ENCODE assay signal across 17 mouse cellular contexts in genomic region chr4:106246695-106247094, GRCm38 (mm10).
DNase-seq lines count a peak whose midpoint lies in the region; ATAC-seq and TF ChIP-seq lines count a peak whose summit lies in the region.
"Had no signal": no experiment of that assay in that cellular context is flagged by ENCODE, and none has a peak within 500 bp of the region (broad histone marks: within the 10 kb centered on the region; RNA-seq: fewer than 3 reads in every experiment).

No protein-coding gene starts in this region.

- H3K27ac ChIP-seq in intestine, postnatal 0 days (ENCODE audit: low read depth, low read length), result no peak overlapping the region
- no peak overlapping the region for H3K27ac ChIP-seq in intestine, embryonic 16.5 days (ENCODE audit: low read length)
- H3K27ac ChIP-seq in stomach, postnatal 0 days (replicated peaks), result no peak overlapping the region
- H3K27ac ChIP-seq: limb, embryonic 10.5 days; macrophage; midbrain, embryonic 12.5 days had no signal

- whole genome bisulfite sequencing in intestine, postnatal 0 days, result 67% methylated on average over 2 of the region's 2 CpGs
- WGBS in intestine, embryonic 16.5 days, result 72% methylated on average over 2 of the region's 2 CpGs
- 69% methylated on average over 2 of the region's 2 CpGs for WGBS in stomach, postnatal 0 days

- H3K4me3 ChIP-seq in intestine, postnatal 0 days (ENCODE audit: low read depth, low read length), result no peak overlapping the region
- H3K4me3 ChIP-seq in intestine, embryonic 16.5 days (ENCODE audit: low read length), result no peak overlapping the region
- no peak overlapping the region for H3K4me3 ChIP-seq in stomach, postnatal 0 days (ENCODE audit: low read depth, low read length)
- H3K4me3 ChIP-seq: limb, embryonic 10.5 days; midbrain, embryonic 12.5 days; myocyte had no signal

- no peak overlapping the region for H3K9ac ChIP-seq in intestine, postnatal 0 days (ENCODE audit: low read depth, low read length)
- H3K9ac ChIP-seq in intestine, embryonic 16.5 days (ENCODE audit: low read depth, low read length), result no peak overlapping the region
- no peak overlapping the region for H3K9ac ChIP-seq in stomach, postnatal 0 days (ENCODE audit: low read length)
- H3K9ac ChIP-seq: midbrain, embryonic 12.5 days had no signal

- ATAC-seq in intestine, postnatal 0 days, result no peak
- no peak for ATAC-seq in intestine, embryonic 16.5 days
- ATAC-seq in Patski, result no peak
- no peak for ATAC-seq in stomach, postnatal 0 days (ENCODE audit: low FRiP score, low TSS enrichment)

- POLR2A ChIA-PET in Patski (lab: Charles Lee), result no interaction called here

- no peak for TF ChIP-seq EP300 in stomach, postnatal 0 days (optimal IDR thresholded peaks at IDR 0.05)

- intact Hi-C loops in gastrocnemius, postnatal 14 days (cut with DNase I; ENCODE audit: low total_unique reads), result no loop called here

- no peak overlapping the region for H3K4me2 ChIP-seq in intestine, postnatal 0 days (replicated peaks; ENCODE audit: low read depth)
- no peak overlapping the region for H3K4me2 ChIP-seq in intestine, embryonic 16.5 days (ENCODE audit: low read depth, low read length)
- H3K4me2 ChIP-seq in stomach, postnatal 0 days (replicated peaks; ENCODE audit: low read depth), result no peak overlapping the region
- H3K4me2 ChIP-seq: midbrain, embryonic 12.5 days had no signal

- CTCF ChIA-PET in Patski (lab: Charles Lee), result no interaction called here

- H3K36me3 ChIP-seq in intestine, postnatal 0 days (ENCODE audit: control insufficient read depth, insufficient read depth), result no peaks in the 10 kb centered on the region
- H3K36me3 ChIP-seq in intestine, embryonic 16.5 days (ENCODE audit: control insufficient read depth, insufficient read depth, low read length), result no peaks in the 10 kb centered on the region
- no peaks in the 10 kb centered on the region for H3K36me3 ChIP-seq in stomach, postnatal 0 days (ENCODE audit: control insufficient read depth, insufficient read depth, low read length)
- H3K36me3 ChIP-seq: limb, embryonic 10.5 days; midbrain, embryonic 12.5 days had no signal

- in situ Hi-C loops in Patski (cut with MboI; ENCODE audit: low pct_unique_long_range_greater_than_20kb), result no loop called here

- no peaks in the 10 kb centered on the region for H3K9me3 ChIP-seq in intestine, postnatal 0 days (ENCODE audit: control insufficient read depth)
- H3K9me3 ChIP-seq in intestine, embryonic 16.5 days (ENCODE audit: control insufficient read depth, low read length), result no peaks in the 10 kb centered on the region
- no peaks in the 10 kb centered on the region for H3K9me3 ChIP-seq in stomach, postnatal 0 days (ENCODE audit: control insufficient read depth, low read length)
- H3K9me3 ChIP-seq: limb, embryonic 10.5 days; midbrain, embryonic 12.5 days had no signal

- no peaks in the 10 kb centered on the region for H3K4me1 ChIP-seq in intestine, postnatal 0 days (replicated peaks; ENCODE audit: control insufficient read depth, insufficient read depth, low read length)
- H3K4me1 ChIP-seq in intestine, embryonic 16.5 days (ENCODE audit: control insufficient read depth, insufficient read depth, low read length), result no peaks in the 10 kb centered on the region
- H3K4me1 ChIP-seq in stomach, postnatal 0 days (replicated peaks; ENCODE audit: control insufficient read depth, insufficient read depth), result no peaks in the 10 kb centered on the region
- H3K4me1 ChIP-seq: limb, embryonic 10.5 days; midbrain, embryonic 12.5 days had no signal

- TF ChIP-seq CTCF in intestine, postnatal 0 days (IDR thresholded peaks at IDR 0.05; ENCODE audit: low read depth), result peak; percentile 32
- TF ChIP-seq CTCF in Patski (IDR thresholded peaks at IDR 0.05), result peak; percentile 24
- TF ChIP-seq CTCF in stomach, postnatal 0 days (IDR thresholded peaks at IDR 0.05; ENCODE audit: low read depth), result peak; percentile 33

- no peaks in the 10 kb centered on the region for H3K27me3 ChIP-seq in intestine, postnatal 0 days (replicated peaks; ENCODE audit: control insufficient read depth, insufficient read depth, low read length)
- no peaks in the 10 kb centered on the region for H3K27me3 ChIP-seq in intestine, embryonic 16.5 days (replicated peaks; ENCODE audit: control insufficient read depth, insufficient read depth, low read length)
- no peaks in the 10 kb centered on the region for H3K27me3 ChIP-seq in Patski
- no peaks in the 10 kb centered on the region for H3K27me3 ChIP-seq in stomach, postnatal 0 days (ENCODE audit: control insufficient read depth, insufficient read depth, low read length)

- peak; percentile 10 to 58 for DNase-seq in spleen, postnatal 4 days (ENCODE audit: low spot score in 2 of 2)
- DNase-seq in spleen, adult 12 weeks (ENCODE audit: low spot score), result no peak
- DNase-seq in Patski (ENCODE audit: low read depth, low spot score), result no peak
- DNase-seq in stomach, postnatal 0 days (ENCODE audit: low spot score), result no peak
- DNase-seq in urinary bladder, adult 18-20 months (ENCODE audit: low spot score in 2 of 2), result no peak
- no peak for DNase-seq in gastrocnemius, postnatal 14 days
- DNase-seq: cerebellum, postnatal 10 days; heart, postnatal 4 days; lung, adult 2 months; retina, postnatal 1 day; thymus, adult 18-20 months had no signal

Comparison
In these comparisons a context has a peak if more than half of its experiments do, and no peak if none do; other contexts are left out.
1. DNase-seq: peak in spleen, postnatal 4 days (2 of 2); none in spleen, adult 12 weeks (single experiment), Patski (single experiment), stomach, postnatal 0 days (single experiment), urinary bladder, adult 18-20 months (0 of 2) and gastrocnemius, postnatal 14 days (single experiment).
2. Peak in every context shown above with its lines, with median percentiles within 50 percentile points of each other: CTCF ChIP-seq.